Mouse (Mus musculus) megakaryocyte progenitor cell, adult 5-6 weeks (primary cell): Measurements from ENCODE around the gene Sorl1. TPM values are rescaled to one million over a fixed set of nuclear protein-coding genes. Genes with fewer than 3 reads are reported as not detected.

Experiments used
- ATAC-seq: replicated peaks from 2 replicates; pipeline ENCODE4 v1.8.0; 2016; ENCODE audit warnings: mild to moderate bottlenecking, moderate TSS enrichment, inconsistent platforms; ENCODE audit not compliant: poor library complexity
- total RNA-seq, 2 experiments: library from RNA; stranded (forward) in 1 of 2; stranded (reverse) in 1 of 2; fragments of 157-497, 149-512 nt in 1 of 2; fragments of 200-1000 nt in 1 of 2; gene quantifications; 2 replicates each; pipeline versions ENCODE4 v1.2.3 to v1.2.4; 2015 to 2017

Sorl1 gene
- total RNA-seq, 2 experiments from 2014 or later = 26.8 to 29.4 TPM

- no peak for ATAC-seq
Observed at GRCm38 (mm10) chr9:42054339-42055272, 69.5 kb downstream of the Sorl1 start.

GRCm38 (mm10) chr9:42053591-42054190, 70.4 kb downstream of the Sorl1 start:
- ATAC-seq = no peak

GRCm38 (mm10) chr9:42052713-42053356, 71.3 kb downstream of the Sorl1 start:
- no peak for ATAC-seq

- no peak for ATAC-seq
Observed at GRCm38 (mm10) chr9:42048542-42048941, 75.6 kb downstream of the Sorl1 start.

- ATAC-seq = no peak
Observed at GRCm38 (mm10) chr9:42047786-42048185, 76.3 kb downstream of the Sorl1 start.

GRCm38 (mm10) chr9:42046248-42046647, 77.8 kb downstream of the Sorl1 start:
- no peak for ATAC-seq

GRCm38 (mm10) chr9:42044651-42045050, 79.4 kb downstream of the Sorl1 start:
- no peak for ATAC-seq

GRCm38 (mm10) chr9:42043934-42044333, 80.2 kb downstream of the Sorl1 start:
- ATAC-seq = no peak

- ATAC-seq = no peak
Observed at GRCm38 (mm10) chr9:42039000-42039992, 84.8 kb downstream of the Sorl1 start.

- ATAC-seq = no peak
Observed at GRCm38 (mm10) chr9:42036885-42037284, 87.2 kb downstream of the Sorl1 start.

GRCm38 (mm10) chr9:42035995-42036394, 88.1 kb downstream of the Sorl1 start:
- no peak for ATAC-seq

- no peak for ATAC-seq
Observed at GRCm38 (mm10) chr9:42035213-42035765, 88.8 kb downstream of the Sorl1 start.

GRCm38 (mm10) chr9:42034116-42034520, 90.0 kb downstream of the Sorl1 start:
- 0 out of 2 replicates have a peak, but pooled peaks have one; percentile 39 for ATAC-seq

GRCm38 (mm10) chr9:42033291-42034115, 90.6 kb downstream of the Sorl1 start:
- no peak for ATAC-seq

- no peak for ATAC-seq
Observed at GRCm38 (mm10) chr9:42032419-42032818, 91.7 kb downstream of the Sorl1 start.

GRCm38 (mm10) chr9:42028807-42029206, 95.3 kb downstream of the Sorl1 start:
- ATAC-seq = peak; percentile 77

- ATAC-seq = no peak
Observed at GRCm38 (mm10) chr9:42024257-42024656, 99.8 kb downstream of the Sorl1 start.

- ATAC-seq = no peak
Observed at GRCm38 (mm10) chr9:42023383-42023782, 100.7 kb downstream of the Sorl1 start.

GRCm38 (mm10) chr9:42022318-42022717, 101.8 kb downstream of the Sorl1 start:
- ATAC-seq = no peak
